Mouse (Mus musculus) heart, embryonic 12.5 days (tissue): Measurements from ENCODE around the gene Frs2. TPM values are rescaled to one million over a fixed set of nuclear protein-coding genes. Genes with fewer than 3 reads are reported as not detected.
"Not testable (repeated sequence)": the region's sequence is repeated elsewhere in the genome, so short reads cannot be mapped to it uniquely, and the experiment has no call there.

Experiments used
- ATAC-seq: fragments of 200-750 bp; cut with Nextera tagmentation; 2 replicates; pipeline ENCODE4 v1.8.0; 2017; ENCODE audit warnings: moderate TSS enrichment, moderate library complexity; ENCODE audit not compliant: insufficient number of reproducible peaks, low FRiP score
- H3K27ac ChIP-seq: fragments of 300-500 bp; sonication (generic); 2 replicates; pipeline ENCODE4 v1.5.1; 2016; ENCODE audit warnings: mild to moderate bottlenecking, moderate library complexity; ENCODE audit not compliant: poor library complexity, severe bottlenecking
- H3K27me3 ChIP-seq: fragments of 300-500 bp; sonication (generic); replicated peaks from 2 replicates; pipeline ENCODE4 v1.6.1; 2016; ENCODE audit warnings: mild to moderate bottlenecking, moderate library complexity
- H3K36me3 ChIP-seq: fragments of 300-500 bp; sonication (generic); 2 replicates; pipeline ENCODE4 v1.6.1; 2016; ENCODE audit warnings: mild to moderate bottlenecking, moderate library complexity
- H3K4me1 ChIP-seq: fragments of 300-500 bp; sonication (generic); replicated peaks from 2 replicates; pipeline ENCODE4 v1.6.1; 2016; ENCODE audit warnings: mild to moderate bottlenecking
- H3K4me2 ChIP-seq: fragments of 300-500 bp; sonication (generic); 2 replicates; pipeline ENCODE4 v1.6.1; 2016; ENCODE audit warnings: mild to moderate bottlenecking, moderate library complexity
- H3K4me3 ChIP-seq: fragments of 300-500 bp; sonication (generic); 2 replicates; pipeline ENCODE4 v1.5.1; 2016; ENCODE audit warnings: mild to moderate bottlenecking
- H3K9ac ChIP-seq: fragments of 300-500 bp; sonication (generic); 2 replicates; pipeline ENCODE4 v1.6.1; 2016; ENCODE audit warnings: mild to moderate bottlenecking, moderate library complexity
- H3K9me3 ChIP-seq: fragments of 300-500 bp; sonication (generic); replicated peaks from 2 replicates; pipeline ENCODE4 v1.6.1; 2016; ENCODE audit warnings: mild to moderate bottlenecking, moderate library complexity
- WGBS: fragments of 180-500 bp; shearing (Covaris S2); methylation state at CpG from one replicate; pipeline ENCODE4 v1.1.7; 2016; 5-methylcytosine and 5-hydroxymethylcytosine counted together
- polyA plus RNA-seq: library from polyadenylated mRNA; unstranded; fragments of >200 nt; fragmentation: Nextera tagmentation; extraction: Ambion mirVana; gene quantifications from 2 replicates; pipeline ENCODE4 v1.2.1, GENCODE M21; 2016

Gene Frs2
- polyA plus RNA-seq, 1 experiment from 2014 or later, result 23.4 TPM

DNA sequence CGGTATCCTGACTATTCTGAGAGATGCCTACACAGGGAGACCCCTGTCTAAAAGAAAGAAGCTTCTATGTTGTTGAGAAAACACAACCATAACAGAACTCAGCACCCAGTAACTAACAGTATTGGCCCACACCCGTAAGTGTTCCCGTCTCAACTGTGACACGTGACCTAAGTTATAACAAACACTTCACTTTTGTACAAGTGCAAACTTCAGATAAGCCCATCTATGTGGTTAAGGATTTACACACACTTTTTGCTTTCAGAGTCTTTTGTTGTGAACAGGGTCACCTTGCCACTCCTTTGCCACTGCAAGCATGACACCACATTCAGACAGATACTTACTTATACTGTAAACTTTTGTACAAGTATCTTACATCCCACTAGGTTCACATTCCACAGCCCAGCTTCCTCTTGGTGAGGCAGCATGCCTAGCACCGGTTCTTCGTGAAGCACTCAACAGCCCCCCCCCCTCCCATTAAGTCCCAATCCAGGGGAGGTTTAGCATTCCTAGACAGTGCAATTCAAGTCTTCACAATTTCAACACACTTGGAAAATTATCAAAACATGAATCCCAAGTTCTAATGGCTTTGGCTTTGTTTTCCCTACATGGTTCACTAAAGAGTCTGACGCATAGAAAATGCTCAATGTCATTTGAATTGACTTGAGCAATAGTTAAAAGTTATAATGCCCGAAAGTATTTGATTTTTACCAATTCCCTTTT lies 2.6 kb downstream of the Frs2 start:
- no peaks in the 10 kb centered on the region for H3K27me3 ChIP-seq
- peak overlapping the region; percentile 53 for H3K4me2 ChIP-seq
- no peaks in the 10 kb centered on the region for H3K9me3 ChIP-seq
- peak overlapping the region; percentile 74 for H3K27ac ChIP-seq
- ATAC-seq, result peak; percentile 31
- peak overlapping the region; percentile 52; the same call in 1 of the 2 replicates for H3K9ac ChIP-seq
- peak overlapping the region; percentile 22; the same call in 1 of the 2 replicates for H3K4me3 ChIP-seq
- 36% methylated on average over 8 of the region's 8 CpGs for WGBS
- H3K36me3 ChIP-seq, result no peaks in the 10 kb centered on the region
- peaks cover 51% of the 10 kb centered on the region for H3K4me1 ChIP-seq

DNA sequence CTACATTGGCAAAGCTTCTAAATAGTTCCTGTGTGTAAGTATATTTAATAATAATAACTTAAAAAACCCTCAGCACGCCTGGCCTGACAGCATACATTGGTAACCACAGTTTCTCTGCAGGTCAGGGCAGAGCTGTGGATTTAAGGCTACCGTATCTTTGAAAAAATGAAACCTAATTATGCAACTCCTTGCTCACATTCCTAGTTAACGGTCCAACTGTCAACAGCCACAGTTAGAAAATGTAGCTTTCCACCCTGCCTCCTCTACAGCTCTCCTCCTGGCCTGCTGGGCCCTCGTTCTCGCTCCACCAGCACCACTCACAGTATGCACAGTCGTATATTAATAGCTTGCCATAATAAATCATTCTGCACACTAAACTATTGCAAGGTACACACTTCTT lies 3.7 kb downstream of the Frs2 start:
- H3K4me2 ChIP-seq, result 0 out of 2 replicates have a peak overlapping the region, but pooled peaks have one; percentile 19
- WGBS, result 48% methylated on average over 6 of the region's 6 CpGs
- H3K9me3 ChIP-seq, result no peaks in the 10 kb centered on the region
- no peak overlapping the region for H3K4me3 ChIP-seq
- no peak for ATAC-seq
- peak overlapping the region; percentile 50; the same call in 1 of the 2 replicates for H3K9ac ChIP-seq
- peak overlapping the region; percentile 74; the same call in 1 of the 2 replicates for H3K27ac ChIP-seq
- H3K27me3 ChIP-seq, result no peaks in the 10 kb centered on the region
- no peaks in the 10 kb centered on the region for H3K36me3 ChIP-seq
- peaks cover 46% of the 10 kb centered on the region for H3K4me1 ChIP-seq

DNA sequence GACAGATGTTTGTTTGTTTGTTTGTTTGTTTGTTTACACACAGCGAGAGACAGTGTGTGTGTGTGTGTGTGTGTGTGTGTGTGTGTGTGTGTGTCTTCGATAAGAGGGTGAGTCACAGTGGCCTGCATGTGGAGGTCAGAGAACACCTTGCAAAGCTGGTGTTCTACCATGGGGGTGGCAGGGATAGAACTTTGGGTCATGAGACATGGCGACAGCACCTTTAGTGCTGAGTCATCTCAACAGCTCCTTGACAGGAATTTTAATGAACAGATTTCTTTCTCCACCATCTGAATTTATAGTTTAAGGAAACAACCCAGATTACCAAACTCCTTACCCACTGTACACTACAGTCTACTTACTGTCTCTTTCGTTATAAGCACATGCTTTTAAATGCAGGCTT lies 4.3 kb downstream of the Frs2 start:
- Histone ChIP-seq H3K27me3 (no peaks in the 10 kb centered on the region), H3K27ac (peak overlapping the region; percentile 74; the same call in 1 of the 2 replicates), H3K9me3 (no peaks in the 10 kb centered on the region), H3K4me2 (no peak overlapping the region), H3K36me3 (no peaks in the 10 kb centered on the region), H3K4me3 (no peak overlapping the region), H3K4me1 (peaks cover 47% of the 10 kb centered on the region), H3K9ac (no peak overlapping the region)
- 86% methylated on average over 4 of the region's 4 CpGs for WGBS
- ATAC-seq, result no peak

DNA sequence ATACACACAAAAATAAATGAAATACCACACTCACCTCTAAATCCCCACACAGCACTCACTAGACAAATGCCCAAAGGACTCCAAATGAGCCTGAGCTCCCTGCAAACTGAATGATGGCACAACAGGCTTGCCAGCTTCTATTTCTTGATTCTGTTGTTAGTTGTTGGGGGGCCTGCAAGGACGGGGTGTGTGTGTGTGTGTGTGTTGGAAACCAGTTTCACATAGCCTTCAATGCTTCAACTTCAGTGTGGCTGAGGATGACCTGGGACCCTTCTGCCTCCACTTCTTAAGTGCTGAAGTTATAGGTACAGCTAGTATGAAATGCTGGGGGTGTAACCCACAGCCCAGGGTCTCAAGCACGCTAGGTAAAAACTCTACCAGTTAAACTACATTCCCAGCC lies 5.0 kb downstream of the Frs2 start:
- H3K9ac ChIP-seq, result no peak overlapping the region
- no peaks in the 10 kb centered on the region for H3K27me3 ChIP-seq
- peaks cover 48% of the 10 kb centered on the region for H3K4me1 ChIP-seq
- 94% methylated on average over 2 of the region's 2 CpGs for WGBS
- no peaks in the 10 kb centered on the region for H3K36me3 ChIP-seq
- H3K27ac ChIP-seq, result no peak overlapping the region
- no peaks in the 10 kb centered on the region for H3K9me3 ChIP-seq
- no peak overlapping the region for H3K4me3 ChIP-seq
- H3K4me2 ChIP-seq, result no peak overlapping the region
- no peak for ATAC-seq

DNA sequence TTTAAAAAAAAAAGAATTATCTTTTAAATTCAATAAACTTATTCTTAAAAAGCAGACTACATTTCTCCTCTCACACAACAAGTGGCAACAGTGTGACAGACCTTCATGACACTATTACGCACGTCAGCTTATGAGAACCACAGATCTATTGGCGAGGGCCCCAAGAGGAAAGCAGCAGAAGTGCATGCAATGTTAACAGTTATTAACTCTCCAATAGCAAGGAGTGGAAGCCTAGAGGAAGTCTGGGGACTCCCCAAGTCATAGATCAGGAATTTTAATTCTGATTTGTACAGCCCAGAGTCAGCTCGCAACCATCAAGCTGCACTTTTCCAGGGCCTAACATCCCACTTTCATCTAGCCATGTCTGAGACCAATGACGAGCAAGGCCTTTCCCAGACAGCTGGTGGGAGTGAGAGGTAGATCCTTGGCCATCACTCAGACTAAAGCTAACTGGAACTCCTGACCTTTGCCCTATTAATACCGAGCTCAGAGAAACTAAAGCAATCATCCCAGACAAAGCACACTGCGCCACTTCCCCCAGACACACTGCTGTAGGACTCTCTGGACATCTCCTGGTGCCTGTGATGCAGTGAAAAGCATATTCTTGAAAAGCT lies 6.3 kb downstream of the Frs2 start:
- H3K9ac ChIP-seq, result no peak overlapping the region
- no peaks in the 10 kb centered on the region for H3K27me3 ChIP-seq
- no peaks in the 10 kb centered on the region for H3K36me3 ChIP-seq
- ATAC-seq, result no peak
- peaks cover 51% of the 10 kb centered on the region for H3K4me1 ChIP-seq
- 77% methylated on average over 7 of the region's 7 CpGs for WGBS
- no peaks in the 10 kb centered on the region for H3K9me3 ChIP-seq
- no peak overlapping the region for H3K4me3 ChIP-seq
- H3K4me2 ChIP-seq, result no peak overlapping the region
- H3K27ac ChIP-seq, result no peak overlapping the region

DNA sequence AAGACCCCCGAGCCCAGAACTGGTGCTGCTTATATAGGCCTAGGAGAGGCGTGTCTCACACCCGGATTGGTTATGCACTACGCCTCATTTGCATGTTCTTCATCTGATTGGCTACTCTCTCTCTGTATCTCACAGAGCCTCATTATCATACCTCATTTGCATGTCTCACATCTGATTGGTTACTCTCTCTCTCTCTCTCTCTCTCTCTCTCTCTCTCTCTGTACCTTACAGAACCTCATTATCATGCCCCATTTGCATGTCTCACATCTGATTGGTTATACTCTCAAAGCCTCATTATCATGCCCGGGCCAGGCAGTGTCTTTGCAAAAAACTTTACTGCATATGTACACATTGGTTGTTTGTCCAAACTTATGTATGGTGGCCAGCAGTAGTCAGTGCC lies 16.8 kb downstream of the Frs2 start:
- H3K4me3 ChIP-seq, H3K9me3 ChIP-seq, H3K27me3 ChIP-seq, H3K9ac ChIP-seq, H3K4me2 ChIP-seq, ATAC-seq, H3K27ac ChIP-seq: not testable (repeated sequence)
- H3K36me3 ChIP-seq, result peaks cover 17% of the 10 kb centered on the region
- peaks cover 24% of the 10 kb centered on the region for H3K4me1 ChIP-seq
- 95% methylated on average over 5 of the region's 5 CpGs for WGBS

DNA sequence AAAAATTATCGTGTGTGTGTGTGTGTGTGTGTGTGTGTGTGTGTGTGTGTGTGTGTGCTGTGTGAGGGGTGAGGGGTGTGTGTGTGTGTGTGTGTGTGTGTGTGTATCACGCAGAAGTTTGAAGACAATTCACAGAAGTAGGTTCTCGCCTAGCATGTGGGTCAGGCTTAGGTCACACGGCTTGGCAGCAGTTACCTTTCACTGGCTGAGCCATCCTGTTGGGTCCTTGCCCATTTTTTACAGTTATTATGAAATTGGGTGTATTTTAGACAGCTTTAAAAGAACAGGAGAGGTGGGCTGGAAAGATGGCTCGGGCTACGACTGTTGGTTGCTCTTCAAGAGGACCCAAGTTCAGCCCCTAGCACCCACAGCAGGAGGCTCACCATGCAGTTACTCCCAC lies 18.3 kb downstream of the Frs2 start:
- Histone ChIP-seq H3K9me3 (no peaks in the 10 kb centered on the region), H3K4me3 (no peak overlapping the region), H3K4me1 (peaks cover 30% of the 10 kb centered on the region), H3K27ac (no peak overlapping the region), H3K9ac (no peak overlapping the region), H3K27me3 (no peaks in the 10 kb centered on the region), H3K4me2 (no peak overlapping the region), H3K36me3 (peaks cover 17% of the 10 kb centered on the region)
- WGBS, result 83% methylated on average over 6 of the region's 6 CpGs
- ATAC-seq, result no peak

DNA sequence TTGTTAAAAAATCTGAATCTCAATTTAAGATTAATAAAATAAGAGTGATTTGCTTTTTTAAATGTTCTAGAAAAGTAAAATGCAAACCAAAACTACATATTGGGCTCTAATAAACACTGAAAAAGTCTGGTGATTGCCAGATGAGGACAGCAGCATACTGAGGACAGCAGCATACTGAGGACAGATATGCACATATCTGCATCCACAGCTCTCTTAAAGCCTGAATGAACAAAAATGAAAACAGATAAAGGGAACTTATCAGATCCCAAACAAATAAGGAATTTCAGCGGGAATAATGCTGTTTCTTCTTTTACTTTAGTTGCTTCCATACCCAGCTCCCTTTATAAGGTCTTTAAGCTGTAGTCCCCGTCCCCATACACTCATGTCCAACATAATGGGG lies 19.6 kb downstream of the Frs2 start:
- no peak for ATAC-seq
- Histone ChIP-seq H3K9me3 (no peaks in the 10 kb centered on the region), H3K4me2 (no peak overlapping the region)

DNA sequence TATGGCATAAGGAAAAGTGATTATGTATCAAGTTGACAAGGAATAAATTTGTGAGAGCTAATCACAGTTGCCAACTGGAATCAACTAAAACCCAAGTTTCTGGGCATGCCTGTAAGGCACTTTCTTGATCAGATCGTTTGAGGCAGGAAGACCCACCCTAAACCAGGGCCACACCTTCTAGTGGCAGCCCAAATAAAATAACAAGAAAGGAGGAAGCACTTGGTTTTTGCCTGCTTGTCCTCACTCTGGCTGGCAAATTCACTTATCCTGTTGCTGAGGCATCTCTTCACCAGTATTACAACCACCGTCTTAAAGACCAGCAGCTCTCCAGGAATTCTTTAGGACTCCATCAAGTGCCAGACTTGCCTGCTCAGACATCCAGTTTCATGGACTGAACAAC lies 20.9 kb downstream of the Frs2 start:
- H3K9me3 ChIP-seq, result no peaks in the 10 kb centered on the region
- WGBS, result 60% methylated on average over 2 of the region's 2 CpGs
- H3K36me3 ChIP-seq, result peaks cover 14% of the 10 kb centered on the region

More for the DNA sequence above, 19.6 kb downstream of the Frs2 start:
- Histone ChIP-seq H3K36me3 (peaks cover 17% of the 10 kb centered on the region), H3K27me3 (no peaks in the 10 kb centered on the region), H3K4me1 (peaks cover 31% of the 10 kb centered on the region), H3K27ac (no peak overlapping the region), H3K4me3 (no peak overlapping the region), H3K9ac (no peak overlapping the region)
- WGBS, result 86% methylated on average over 2 of the region's 2 CpGs

DNA sequence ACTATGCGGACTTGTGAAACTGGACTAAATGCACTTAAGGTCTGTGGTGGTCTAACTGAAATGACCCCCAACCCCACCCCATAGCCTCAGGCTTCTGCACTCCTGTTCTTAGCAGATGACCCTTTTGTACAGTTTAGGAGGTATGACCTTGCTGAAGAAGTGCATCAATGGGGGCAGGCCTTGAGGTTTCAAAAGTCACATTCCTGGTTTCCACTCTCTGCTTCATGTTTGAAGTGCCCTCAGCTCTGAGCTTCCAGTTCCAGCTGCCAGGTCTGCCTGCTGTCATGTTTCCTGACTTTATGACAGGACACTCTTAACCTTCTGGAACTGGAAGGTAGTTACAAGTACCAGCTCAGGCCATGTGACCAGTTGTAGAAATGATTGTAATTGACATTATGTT lies 21.6 kb downstream of the Frs2 start:
- Histone ChIP-seq H3K9ac (no peak overlapping the region), H3K4me2 (no peak overlapping the region), H3K9me3 (no peaks in the 10 kb centered on the region), H3K27me3 (no peaks in the 10 kb centered on the region), H3K4me3 (no peak overlapping the region), H3K4me1 (peaks cover 33% of the 10 kb centered on the region), H3K27ac (peak overlapping the region; percentile 86), H3K36me3 (peaks cover 7% of the 10 kb centered on the region; the same call in 1 of the 2 replicates)
- ATAC-seq, result peak; percentile 53; the same call in 1 of the 2 replicates
- WGBS, result 91% methylated on average over 1 of the region's 1 CpGs

More for the DNA sequence above, 20.9 kb downstream of the Frs2 start:
- Histone ChIP-seq H3K9ac (no peak overlapping the region), H3K27me3 (no peaks in the 10 kb centered on the region), H3K27ac (peak overlapping the region; percentile 68; the same call in 1 of the 2 replicates), H3K4me3 (no peak overlapping the region), H3K4me1 (peaks cover 33% of the 10 kb centered on the region), H3K4me2 (no peak overlapping the region)
- no peak for ATAC-seq

DNA sequence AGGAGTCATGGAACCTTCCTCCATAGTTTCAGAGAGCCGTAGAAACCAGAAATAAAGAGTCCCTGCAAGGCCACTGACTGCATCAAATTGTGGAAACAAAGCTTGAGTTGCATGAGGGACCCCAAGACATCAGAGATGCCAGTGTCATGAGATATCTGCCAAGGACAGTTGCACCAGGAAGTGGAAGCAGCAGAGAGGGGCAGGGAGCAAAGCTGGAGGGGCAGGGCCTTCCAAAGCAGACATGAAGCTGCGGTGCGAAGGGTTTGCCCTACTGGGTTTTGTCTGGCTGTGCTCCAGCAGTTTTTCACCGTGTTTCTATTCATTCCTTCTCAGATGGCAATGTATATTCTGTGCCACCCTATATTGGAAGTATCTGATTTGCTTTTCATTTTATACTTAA lies 22.1 kb downstream of the Frs2 start:
- no peaks in the 10 kb centered on the region for H3K9me3 ChIP-seq
- H3K4me3 ChIP-seq, result no peak overlapping the region
- peaks cover 7% of the 10 kb centered on the region; the same call in 1 of the 2 replicates for H3K36me3 ChIP-seq
- 59% methylated on average over 4 of the region's 4 CpGs for WGBS
- ATAC-seq, result no peak
- H3K4me1 ChIP-seq, result peaks cover 33% of the 10 kb centered on the region
- H3K27ac ChIP-seq, result peak overlapping the region; percentile 86
- no peak overlapping the region for H3K9ac ChIP-seq
- H3K4me2 ChIP-seq, result 0 out of 2 replicates have a peak overlapping the region, but pooled peaks have one; percentile 4
- no peaks in the 10 kb centered on the region for H3K27me3 ChIP-seq
